Mouse (Mus musculus): ENCODE results near the gene Tanc2. TPM values are rescaled to one million over a fixed set of nuclear protein-coding genes. Genes with fewer than 3 reads are reported as not detected.

Gene Tanc2
- polyA plus RNA-seq, 1 experiment from 2014 or later = 17.9 TPM

- Histone ChIP-seq H3K4me3 (no peak overlapping the region), H3K9ac (replicated peaks) (0 out of 2 replicates have a peak overlapping the region, but pooled peaks have one; percentile 7), H3K27ac (replicated peaks) (peak overlapping the region; percentile 52; the same call in 1 of the 2 replicates), H3K4me1 (peaks cover 6% of the 10 kb centered on the region; the same call in 1 of the 2 replicates), H3K36me3 (no peaks in the 10 kb centered on the region), H3K9me3 (no peaks in the 10 kb centered on the region), H3K4me2 (replicated peaks) (no peak overlapping the region), H3K27me3 (peaks cover 15% of the 10 kb centered on the region; the same call in 1 of the 2 replicates)
- 37% methylated on average over 6 of the region's 6 CpGs for WGBS
- ATAC-seq (ENCODE audit: low FRiP score, low read depth) = no peak; the same call in 1 of the 2 replicates
These were observed 345.0 kb downstream of the Tanc2 start for GRCm38 (mm10) chr11:105934816-105935215.

- no peak overlapping the region for H3K4me2 ChIP-seq (replicated peaks)
- WGBS = 89% methylated on average over 8 of the region's 8 CpGs
- no peak overlapping the region for H3K27ac ChIP-seq (replicated peaks)
- no peaks in the 10 kb centered on the region for H3K36me3 ChIP-seq
- no peak overlapping the region for H3K9ac ChIP-seq (replicated peaks)
- ATAC-seq (ENCODE audit: low FRiP score, low read depth) = no peak
- H3K4me1 ChIP-seq = peaks cover 6% of the 10 kb centered on the region; the same call in 1 of the 2 replicates
- H3K27me3 ChIP-seq = peaks cover 17% of the 10 kb centered on the region; the same call in 1 of the 2 replicates
- no peaks in the 10 kb centered on the region for H3K9me3 ChIP-seq
- H3K4me3 ChIP-seq = no peak overlapping the region
These were observed 345.7 kb downstream of the Tanc2 start for GRCm38 (mm10) chr11:105935496-105935895.

DNA sequence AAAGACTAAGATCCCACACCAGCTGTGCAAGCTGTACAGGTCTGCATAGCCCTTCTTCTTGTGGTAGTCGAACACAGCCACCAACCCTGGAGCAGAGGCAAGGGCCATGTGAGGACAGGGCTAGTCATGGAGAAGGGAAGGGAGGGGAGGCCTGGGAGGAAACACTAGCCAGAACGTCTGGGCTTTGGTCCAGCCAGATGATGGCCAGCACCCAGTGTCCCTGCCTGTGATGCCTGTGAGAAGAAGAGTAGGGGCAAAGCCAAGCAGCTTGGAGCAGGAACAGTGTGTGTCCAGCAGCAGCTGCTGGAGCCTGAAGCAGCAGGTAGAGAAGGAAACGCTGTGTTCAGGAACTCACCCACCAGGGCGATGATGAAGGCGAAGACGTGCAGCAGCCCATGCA lies 346.4 kb downstream of the Tanc2 start:
- Histone ChIP-seq H3K4me1 (peaks cover 6% of the 10 kb centered on the region; the same call in 1 of the 2 replicates), H3K4me2 (replicated peaks) (no peak overlapping the region), H3K9me3 (no peaks in the 10 kb centered on the region), H3K27ac (replicated peaks) (no peak overlapping the region), H3K36me3 (no peaks in the 10 kb centered on the region), H3K27me3 (peaks cover 22% of the 10 kb centered on the region; the same call in 1 of the 2 replicates), H3K4me3 (no peak overlapping the region), H3K9ac (replicated peaks) (no peak overlapping the region)
- no peak for ATAC-seq (ENCODE audit: low FRiP score, low read depth)
- WGBS = 89% methylated on average over 6 of the region's 6 CpGs

GRCm38 (mm10) chr11:105936974-105937373 lies 347.2 kb downstream of the Tanc2 start:
- Histone ChIP-seq H3K27me3 (peaks cover 29% of the 10 kb centered on the region), H3K9me3 (no peaks in the 10 kb centered on the region), H3K9ac (replicated peaks) (no peak overlapping the region), H3K4me1 (peaks cover 6% of the 10 kb centered on the region; the same call in 1 of the 2 replicates), H3K4me2 (replicated peaks) (no peak overlapping the region), H3K36me3 (no peaks in the 10 kb centered on the region), H3K4me3 (no peak overlapping the region), H3K27ac (replicated peaks) (no peak overlapping the region)
- no peak for ATAC-seq (ENCODE audit: low FRiP score, low read depth)
- 95% methylated on average over 3 of the region's 3 CpGs for WGBS

GRCm38 (mm10) chr11:105938771-105939170 lies 349.0 kb downstream of the Tanc2 start:
- Histone ChIP-seq H3K4me1 (peaks cover 9% of the 10 kb centered on the region; the same call in 1 of the 2 replicates), H3K27me3 (peaks cover 46% of the 10 kb centered on the region), H3K9me3 (no peaks in the 10 kb centered on the region), H3K36me3 (no peaks in the 10 kb centered on the region), H3K4me2 (replicated peaks) (no peak overlapping the region), H3K27ac (replicated peaks) (no peak overlapping the region), H3K4me3 (no peak overlapping the region), H3K9ac (replicated peaks) (0 out of 2 replicates have a peak overlapping the region, but pooled peaks have one; percentile 0)
- no peak for ATAC-seq (ENCODE audit: low FRiP score, low read depth)
- WGBS = 63% methylated on average over 9 of the region's 9 CpGs

DNA sequence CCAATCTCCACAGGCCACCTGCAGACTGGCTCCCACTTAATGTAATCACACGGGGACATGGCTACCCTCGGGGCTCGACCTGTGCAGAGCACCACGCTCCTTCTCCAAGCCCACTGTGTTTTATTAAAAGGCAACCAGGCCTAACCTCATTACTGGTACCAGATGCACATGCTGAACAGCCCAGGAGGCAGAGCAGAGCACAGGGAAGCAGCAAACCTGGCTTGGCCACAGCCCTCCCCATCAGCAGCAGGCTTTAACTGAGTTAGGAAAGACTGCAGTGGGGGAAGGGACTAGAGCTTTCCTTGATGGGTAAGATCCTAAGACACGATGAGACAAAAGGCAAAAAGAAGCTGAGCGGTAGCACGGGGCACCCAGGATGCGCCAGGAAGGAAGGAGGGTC lies 352.2 kb downstream of the Tanc2 start:
- H3K4me1 ChIP-seq = peaks cover 11% of the 10 kb centered on the region; the same call in 1 of the 2 replicates
- no peaks in the 10 kb centered on the region for H3K9me3 ChIP-seq
- H3K4me2 ChIP-seq (replicated peaks) = no peak overlapping the region
- H3K36me3 ChIP-seq = no peaks in the 10 kb centered on the region
- no peak for ATAC-seq (ENCODE audit: low FRiP score, low read depth)
- H3K9ac ChIP-seq (replicated peaks) = no peak overlapping the region
- no peak overlapping the region for H3K27ac ChIP-seq (replicated peaks)
- 63% methylated on average over 8 of the region's 8 CpGs for WGBS
- no peak overlapping the region for H3K4me3 ChIP-seq
- H3K27me3 ChIP-seq = peaks cover 62% of the 10 kb centered on the region

- WGBS = 6% methylated on average over 47 of the region's 47 CpGs
- no peak; the same call in 1 of the 2 replicates for ATAC-seq (ENCODE audit: low FRiP score, low read depth)
- Histone ChIP-seq H3K27me3 (peaks cover 65% of the 10 kb centered on the region), H3K9ac (replicated peaks) (peak overlapping the region; percentile 54), H3K4me3 (peak overlapping the region; percentile 74), H3K27ac (replicated peaks) (no peak overlapping the region), H3K4me1 (peaks cover 11% of the 10 kb centered on the region; the same call in 1 of the 2 replicates), H3K9me3 (no peaks in the 10 kb centered on the region), H3K4me2 (replicated peaks) (peak overlapping the region; percentile 94), H3K36me3 (no peaks in the 10 kb centered on the region)
These were observed 353.6 kb downstream of the Tanc2 start for GRCm38 (mm10) chr11:105943133-105944102.

DNA sequence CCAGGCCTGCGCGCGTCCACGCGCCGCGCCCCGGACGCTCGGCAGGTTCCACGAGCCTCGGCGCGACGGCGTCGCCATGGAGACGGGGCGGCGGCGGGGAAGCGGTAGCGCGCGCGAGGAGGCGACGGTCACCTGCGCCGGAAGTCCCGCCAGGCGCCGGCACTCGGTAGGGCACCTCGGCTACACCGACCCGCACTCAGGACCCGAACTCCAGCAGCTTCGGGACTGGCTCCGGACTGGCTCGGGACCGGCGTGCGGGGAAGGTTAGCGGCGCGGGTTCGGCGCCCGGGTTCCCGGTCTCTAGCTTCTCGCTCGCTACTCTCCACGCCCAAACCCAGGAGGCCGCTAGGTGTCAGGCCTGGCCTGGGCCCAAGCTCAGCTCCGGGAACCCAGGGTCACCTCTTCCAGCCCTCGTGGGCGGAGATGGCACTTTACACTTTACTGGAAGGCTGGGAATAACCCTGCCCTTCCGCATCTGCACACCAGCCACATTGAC lies 354.4 kb downstream of the Tanc2 start:
- Histone ChIP-seq H3K4me1 (peaks cover 11% of the 10 kb centered on the region; the same call in 1 of the 2 replicates), H3K4me2 (replicated peaks) (peak overlapping the region; percentile 94), H3K27ac (replicated peaks) (no peak overlapping the region)

GRCm38 (mm10) chr11:105944770-105945672 lies 355.2 kb downstream of the Tanc2 start:
- Histone ChIP-seq H3K9me3 (no peaks in the 10 kb centered on the region), H3K27ac (replicated peaks) (no peak overlapping the region), H3K4me2 (replicated peaks) (peak overlapping the region; percentile 94), H3K36me3 (no peaks in the 10 kb centered on the region), H3K9ac (replicated peaks) (0 out of 2 replicates have a peak overlapping the region, but pooled peaks have one; percentile 54), H3K27me3 (peaks cover 56% of the 10 kb centered on the region), H3K4me3 (peak overlapping the region; percentile 74), H3K4me1 (peaks cover 11% of the 10 kb centered on the region; the same call in 1 of the 2 replicates)
- ATAC-seq (ENCODE audit: low FRiP score, low read depth) = no peak
- 81% methylated on average over 16 of the region's 16 CpGs for whole genome bisulfite sequencing

More for the DNA sequence above, 354.4 kb downstream of the Tanc2 start:
- H3K36me3 ChIP-seq = no peaks in the 10 kb centered on the region
- H3K9me3 ChIP-seq = no peaks in the 10 kb centered on the region
- H3K4me3 ChIP-seq = peak overlapping the region; percentile 74
- peak overlapping the region; percentile 54 for H3K9ac ChIP-seq (replicated peaks)
- WGBS = 2% methylated on average over 59 of the region's 59 CpGs
- peaks cover 63% of the 10 kb centered on the region for H3K27me3 ChIP-seq
- ATAC-seq (ENCODE audit: low FRiP score, low read depth) = peak; percentile 78

DNA sequence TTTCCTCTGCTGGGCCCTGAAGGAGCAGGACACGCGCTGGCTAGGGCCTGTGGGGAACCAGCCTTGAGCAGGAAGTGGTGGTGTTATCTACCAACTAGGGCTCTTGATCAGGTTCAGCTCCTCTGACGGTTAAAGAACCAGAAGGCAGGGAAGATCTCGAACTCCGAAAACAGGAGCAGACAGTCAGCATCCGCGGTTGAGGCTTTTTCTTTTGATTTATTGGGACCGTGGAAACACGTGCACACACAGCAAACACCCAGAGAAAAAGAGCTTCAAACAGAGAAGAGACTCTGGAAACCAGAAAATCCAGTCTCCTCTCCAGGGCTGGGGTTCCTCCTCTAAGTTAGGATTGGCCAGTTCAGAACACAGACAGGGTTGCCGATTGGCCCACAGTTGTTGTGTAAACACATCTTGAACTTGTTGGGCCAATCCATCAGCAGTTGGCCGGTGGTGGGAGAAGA lies 356.9 kb downstream of the Tanc2 start:
- H3K27me3 ChIP-seq = peaks cover 46% of the 10 kb centered on the region
- H3K9me3 ChIP-seq = no peaks in the 10 kb centered on the region
- no peaks in the 10 kb centered on the region for H3K36me3 ChIP-seq
- peaks cover 11% of the 10 kb centered on the region; the same call in 1 of the 2 replicates for H3K4me1 ChIP-seq
- ATAC-seq (ENCODE audit: low FRiP score, low read depth) = no peak
- H3K4me3 ChIP-seq = no peak overlapping the region
- H3K9ac ChIP-seq (replicated peaks) = no peak overlapping the region
- no peak overlapping the region for H3K4me2 ChIP-seq (replicated peaks)
- H3K27ac ChIP-seq (replicated peaks) = no peak overlapping the region
- WGBS = 54% methylated on average over 11 of the region's 11 CpGs

GRCm38 (mm10) chr11:105948255-105948654 lies 358.5 kb downstream of the Tanc2 start:
- Histone ChIP-seq H3K27me3 (peaks cover 32% of the 10 kb centered on the region), H3K27ac (replicated peaks) (no peak overlapping the region), H3K9ac (replicated peaks) (no peak overlapping the region), H3K4me1 (peaks cover 11% of the 10 kb centered on the region; the same call in 1 of the 2 replicates), H3K9me3 (no peaks in the 10 kb centered on the region), H3K36me3 (no peaks in the 10 kb centered on the region), H3K4me3 (no peak overlapping the region), H3K4me2 (replicated peaks) (no peak overlapping the region)
- ATAC-seq (ENCODE audit: low FRiP score, low read depth) = no peak
- WGBS = 82% methylated on average over 2 of the region's 2 CpGs

Data from midbrain, embryonic 12.5 days (tissue).